Mouse (Mus musculus): Measurements from ENCODE around the gene AW551984. TPM values are rescaled to one million over a fixed set of nuclear protein-coding genes. Genes with fewer than 3 reads are reported as not detected.

The AW551984 gene
- polyA plus RNA-seq, 1 experiment from 2014 or later, result 10.6 TPM

DNA sequence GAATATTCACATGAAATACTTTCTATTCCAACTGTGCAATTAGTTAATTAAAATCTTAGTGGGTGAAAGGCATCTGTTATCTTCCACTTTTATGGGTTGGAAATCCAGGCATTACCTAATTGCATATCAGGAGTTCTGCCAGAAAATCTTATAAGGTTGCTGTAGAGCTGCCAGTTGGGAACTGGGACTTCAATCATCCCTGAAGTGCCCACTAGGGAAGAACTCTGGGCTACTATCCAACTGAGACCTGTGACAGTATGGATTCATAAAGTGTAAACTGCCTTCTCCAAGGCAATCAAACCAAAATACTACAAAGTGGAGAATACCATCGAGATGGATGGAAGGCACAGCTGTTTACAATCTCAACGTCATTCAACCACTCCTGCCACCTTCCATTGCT, 50.3 kb downstream of the AW551984 start, which contains the start of gene Olfr958:
TSS of gene Olfr958 (minus strand) at position 109 of the 400 bp plus-strand sequence.
- H3K9ac ChIP-seq (ENCODE audit: low read depth, low read length), result no peak within 1 kb of the TSS
- DNase-seq (ENCODE audit: low spot score) (no peak), ATAC-seq (replicated peaks; ENCODE audit: low FRiP score) (no peak)
- no peaks in the 10 kb centered on the region for H3K27me3 ChIP-seq (replicated peaks; ENCODE audit: control insufficient read depth, insufficient read depth, low read length)
- no peak within 1 kb of the TSS for H3K27ac ChIP-seq (ENCODE audit: low read depth, low read length)
- 72% methylated on average over 2 of the region's 2 CpGs for WGBS
- no peaks in the 10 kb centered on the region for H3K4me1 ChIP-seq (replicated peaks; ENCODE audit: control insufficient read depth, insufficient read depth, low read length)
- H3K4me2 ChIP-seq, result no peak within 1 kb of the TSS
- H3K4me3 ChIP-seq (ENCODE audit: low read depth, low read length), result no peak within 1 kb of the TSS
- H3K9me3 ChIP-seq (ENCODE audit: control insufficient read depth, low read length), result no peaks in the 10 kb centered on the region
- H3K36me3 ChIP-seq (ENCODE audit: control insufficient read depth, insufficient read depth, low read length), result no peaks in the 10 kb centered on the region

DNA sequence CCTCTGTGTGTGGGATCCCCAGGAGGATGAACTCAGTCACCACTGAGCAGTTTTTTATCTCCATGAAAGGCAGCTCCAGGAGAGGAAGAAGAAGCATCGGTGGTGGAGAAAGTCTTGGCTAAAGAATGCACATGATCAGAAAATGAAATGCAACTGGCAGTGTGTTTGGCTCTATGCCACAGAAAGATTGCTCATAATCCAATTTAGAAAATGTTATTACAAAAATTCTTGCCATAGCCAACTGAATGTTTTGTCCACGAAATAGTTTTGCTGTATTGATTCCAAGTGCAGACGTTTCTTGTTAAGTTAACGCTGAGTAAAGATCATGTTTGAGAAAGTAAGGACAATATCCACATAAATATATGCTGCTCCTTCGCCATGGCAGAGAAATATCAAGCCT, 53.4 kb downstream of the AW551984 start:
- Histone ChIP-seq H3K9ac (ENCODE audit: low read depth, low read length) (no peak overlapping the region), H3K4me3 (ENCODE audit: low read depth, low read length) (no peak overlapping the region), H3K27ac (ENCODE audit: low read depth, low read length) (no peak overlapping the region), H3K9me3 (ENCODE audit: control insufficient read depth, low read length) (no peaks in the 10 kb centered on the region), H3K27me3 (replicated peaks; ENCODE audit: control insufficient read depth, insufficient read depth, low read length) (no peaks in the 10 kb centered on the region), H3K36me3 (ENCODE audit: control insufficient read depth, insufficient read depth, low read length) (no peaks in the 10 kb centered on the region), H3K4me2 (no peak overlapping the region), H3K4me1 (replicated peaks; ENCODE audit: control insufficient read depth, insufficient read depth, low read length) (no peaks in the 10 kb centered on the region)
- WGBS, result 78% methylated on average over 5 of the region's 5 CpGs
- ATAC-seq (replicated peaks; ENCODE audit: low FRiP score) (no peak), DNase-seq (ENCODE audit: low spot score) (no peak)

Other genes with a start within 250 kb of the AW551984 start
- not detected in 2 replicates for gene Olfr951, start 217.0 kb downstream of the AW551984 start, polyA plus RNA-seq (2014; fragmentation: Nextera tagmentation; extraction: Ambion mirVana)
- not detected in 2 replicates for gene Olfr952, start 177.3 kb downstream of the AW551984 start, polyA plus RNA-seq (2014; fragmentation: Nextera tagmentation; extraction: Ambion mirVana)
- not detected in 2 replicates for gene Olfr954, start 147.7 kb downstream of the AW551984 start, polyA plus RNA-seq (2014; fragmentation: Nextera tagmentation; extraction: Ambion mirVana)
- not detected in 2 replicates for gene Olfr955, start 132.5 kb downstream of the AW551984 start, polyA plus RNA-seq (2014; fragmentation: Nextera tagmentation; extraction: Ambion mirVana)
- gene Olfr44, start 110.4 kb downstream of the AW551984 start, polyA plus RNA-seq (2014; fragmentation: Nextera tagmentation; extraction: Ambion mirVana), result not detected in 2 replicates
- gene Olfr957, start 88.6 kb downstream of the AW551984 start, polyA plus RNA-seq (2014; fragmentation: Nextera tagmentation; extraction: Ambion mirVana), result not detected in 2 replicates
- gene Olfr958, start 50.3 kb downstream of the AW551984 start, polyA plus RNA-seq (2014; fragmentation: Nextera tagmentation; extraction: Ambion mirVana), result not detected in 2 replicates
- not detected in 2 replicates for gene Olfr959, start 28.8 kb downstream of the AW551984 start, polyA plus RNA-seq (2014; fragmentation: Nextera tagmentation; extraction: Ambion mirVana)
- not detected in 2 replicates for gene Olfr148, start 6.3 kb upstream of the AW551984 start, polyA plus RNA-seq (2014; fragmentation: Nextera tagmentation; extraction: Ambion mirVana)
- not detected in 2 replicates for gene Olfr960, start 17.0 kb upstream of the AW551984 start, polyA plus RNA-seq (2014; fragmentation: Nextera tagmentation; extraction: Ambion mirVana)
- not detected in 2 replicates for gene Olfr961, start 40.7 kb upstream of the AW551984 start, polyA plus RNA-seq (2014; fragmentation: Nextera tagmentation; extraction: Ambion mirVana)
- gene Olfr963, start 62.8 kb upstream of the AW551984 start, polyA plus RNA-seq (2014; fragmentation: Nextera tagmentation; extraction: Ambion mirVana), result not detected in 2 replicates
- not detected in 2 replicates for gene Olfr149, start 102.7 kb upstream of the AW551984 start, polyA plus RNA-seq (2014; fragmentation: Nextera tagmentation; extraction: Ambion mirVana)
- not detected in 2 replicates for gene Olfr965, start 107.0 kb upstream of the AW551984 start, polyA plus RNA-seq (2014; fragmentation: Nextera tagmentation; extraction: Ambion mirVana)
- gene Olfr150, start 126.6 kb upstream of the AW551984 start, polyA plus RNA-seq (2014; fragmentation: Nextera tagmentation; extraction: Ambion mirVana), result not detected in 2 replicates
- not detected in 2 replicates for gene Olfr967, start 141.8 kb upstream of the AW551984 start, polyA plus RNA-seq (2014; fragmentation: Nextera tagmentation; extraction: Ambion mirVana)
- gene Olfr968, start 178.8 kb upstream of the AW551984 start, polyA plus RNA-seq (2014; fragmentation: Nextera tagmentation; extraction: Ambion mirVana), result not detected in 2 replicates
- not detected in 2 replicates for gene Olfr969, start 186.5 kb upstream of the AW551984 start, polyA plus RNA-seq (2014; fragmentation: Nextera tagmentation; extraction: Ambion mirVana)
- not detected in 2 replicates for gene Olfr970, start 204.5 kb upstream of the AW551984 start, polyA plus RNA-seq (2014; fragmentation: Nextera tagmentation; extraction: Ambion mirVana)
- gene Olfr971, start 232.5 kb upstream of the AW551984 start, polyA plus RNA-seq (2014; fragmentation: Nextera tagmentation; extraction: Ambion mirVana), result not detected in 2 replicates